Mouse (Mus musculus): ENCODE measurements at regions not wholly inside any gene's neighbourhood (a gene's known extent, or its start where the extent isn't known, plus 50 kb on each side); places are given as distances from the start of the nearest gene placed in this dataset.

DNA sequence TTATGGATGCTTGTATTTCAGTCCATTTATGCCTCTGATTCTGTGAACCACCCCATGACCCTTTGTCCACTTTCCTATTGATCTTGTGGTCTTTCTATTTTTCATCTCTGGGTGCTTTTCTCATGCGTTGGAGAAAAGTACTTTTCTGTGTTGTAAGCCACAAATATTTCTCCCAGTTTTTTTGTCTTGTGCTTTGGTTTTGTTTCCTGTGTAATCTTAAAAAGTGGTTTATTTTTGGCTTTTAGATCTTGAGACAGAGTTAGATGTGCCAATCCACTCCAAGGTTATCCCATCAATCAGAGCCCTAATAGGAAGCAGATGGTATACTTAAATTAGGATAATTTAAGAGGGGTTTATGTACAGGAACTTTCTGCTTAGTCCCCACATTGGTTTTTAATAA lies 50.0 kb upstream of the Slc22a23 start:
- DNase-seq (ENCODE audit: low spot score) = no peak
